Mouse (Mus musculus): ENCODE measurements around the gene Kcns1. TPM values are rescaled to one million over a fixed set of nuclear protein-coding genes. Genes with fewer than 3 reads are reported as not detected.
A peak's percentile ranks its signal among the peaks of the same experiment; 100 is the strongest.
"Not testable (repeated sequence)": the region's sequence is repeated elsewhere in the genome, so short reads cannot be mapped to it uniquely, and the experiment has no call there.

The Kcns1 gene
- 1.9 and 3.9 TPM in 2 replicates for polyA plus RNA-seq (2015; fragmentation: Nextera tagmentation; extraction: Ambion mirVana)

DNA sequence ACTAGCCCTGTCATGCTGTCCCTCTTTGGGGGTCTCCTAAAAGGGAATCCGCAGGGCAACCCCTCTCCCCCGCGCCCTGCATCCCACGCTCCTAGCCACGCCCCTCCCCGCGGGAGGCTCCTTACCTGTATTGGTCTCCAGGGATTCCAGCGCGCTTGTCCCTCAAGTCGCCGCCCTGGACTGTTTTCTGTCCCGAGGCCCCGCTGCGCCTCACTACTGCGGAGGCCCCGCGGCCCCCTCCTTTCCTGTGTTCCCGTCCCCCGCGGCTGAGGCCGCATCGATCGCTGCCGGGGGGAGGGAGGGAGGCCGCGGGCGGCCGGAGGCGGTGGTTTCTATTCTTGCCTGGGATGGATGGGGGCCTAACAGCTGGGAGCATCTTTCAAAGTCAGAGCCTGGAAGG, at the start of gene Kcns1:
Gene Kcns1, minus strand, starts transcription at position 212 of the 400 bp plus-strand sequence.
- Histone ChIP-seq H3K4me2 (ENCODE audit: low read length) (peak within 1 kb of the TSS; percentile 73), H3K27me3 (ENCODE audit: control insufficient read depth, insufficient read depth, low read depth, low read length) (peaks cover 59% of the 10 kb centered on the region), H3K27ac (ENCODE audit: low read length) (no peak within 1 kb of the TSS), H3K9ac (ENCODE audit: low read depth, low read length) (0 out of 2 replicates have a peak within 1 kb of the TSS, but pooled peaks have one; percentile 45), H3K36me3 (ENCODE audit: control insufficient read depth, insufficient read depth, low read length) (no peaks in the 10 kb centered on the region), H3K9me3 (replicated peaks; ENCODE audit: control insufficient read depth, low read length, poor library complexity, severe bottlenecking) (no peaks in the 10 kb centered on the region), H3K4me1 (ENCODE audit: control insufficient read depth, insufficient read depth, low read length) (peaks cover 12% of the 10 kb centered on the region), H3K4me3 (ENCODE audit: low read depth, low read length) (peak within 1 kb of the TSS; percentile 38)
- WGBS, result under 1% methylated on average over 27 of the region's 29 CpGs
- ATAC-seq, result no peak

DNA sequence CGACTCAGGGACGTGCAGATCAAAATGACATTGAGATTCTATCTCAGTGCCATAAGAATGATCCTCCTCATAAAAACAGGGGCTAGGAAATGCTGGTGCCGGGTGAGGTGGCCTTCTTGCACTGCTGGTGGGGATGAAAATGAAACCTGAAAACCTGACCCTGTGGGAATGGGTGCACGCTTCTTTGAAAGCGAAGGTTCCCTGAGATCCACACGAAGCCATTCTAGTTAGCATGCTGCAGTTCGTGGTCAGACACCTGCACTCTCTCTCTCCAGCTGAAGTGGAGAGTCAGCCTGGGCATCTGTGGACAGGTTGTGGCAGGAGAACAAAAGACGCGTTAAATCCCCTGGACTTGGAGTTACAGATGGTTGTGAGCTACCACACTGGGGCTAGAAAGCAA, 48.4 kb upstream of the Kcns1 start:
- H3K9me3 ChIP-seq (replicated peaks; ENCODE audit: control insufficient read depth, low read length, poor library complexity, severe bottlenecking), result no peaks in the 10 kb centered on the region
- no peak overlapping the region for H3K9ac ChIP-seq (ENCODE audit: low read depth, low read length)
- ATAC-seq, result no peak
- 88% methylated on average over 9 of the region's 9 CpGs for WGBS
- H3K4me1 ChIP-seq (ENCODE audit: control insufficient read depth, insufficient read depth, low read length), result no peaks in the 10 kb centered on the region
- no peak overlapping the region for H3K27ac ChIP-seq (ENCODE audit: low read length)
- H3K4me2 ChIP-seq (ENCODE audit: low read length), result no peak overlapping the region
- H3K4me3 ChIP-seq (ENCODE audit: low read depth, low read length), result no peak overlapping the region
- H3K36me3 ChIP-seq (ENCODE audit: control insufficient read depth, insufficient read depth, low read length), result no peaks in the 10 kb centered on the region
- no peaks in the 10 kb centered on the region for H3K27me3 ChIP-seq (ENCODE audit: control insufficient read depth, insufficient read depth, low read depth, low read length)

- H3K27ac ChIP-seq (ENCODE audit: low read length), result no peak overlapping the region
- no peaks in the 10 kb centered on the region for H3K27me3 ChIP-seq (ENCODE audit: control insufficient read depth, insufficient read depth, low read depth, low read length)
- no peak overlapping the region for H3K9ac ChIP-seq (ENCODE audit: low read depth, low read length)
- no peak overlapping the region for H3K4me2 ChIP-seq (ENCODE audit: low read length)
- no peaks in the 10 kb centered on the region for H3K4me1 ChIP-seq (ENCODE audit: control insufficient read depth, insufficient read depth, low read length)
- H3K4me3 ChIP-seq (ENCODE audit: low read depth, low read length), result no peak overlapping the region
- no peaks in the 10 kb centered on the region for H3K36me3 ChIP-seq (ENCODE audit: control insufficient read depth, insufficient read depth, low read length)
- no peak for ATAC-seq
- 79% methylated on average over 5 of the region's 5 CpGs for WGBS
- no peaks in the 10 kb centered on the region for H3K9me3 ChIP-seq (replicated peaks; ENCODE audit: control insufficient read depth, low read length, poor library complexity, severe bottlenecking)
Observed at GRCm38 (mm10) chr2:164212711-164213110, 41.8 kb upstream of the Kcns1 start.

GRCm38 (mm10) chr2:164210892-164211291, 40.0 kb upstream of the Kcns1 start:
- Histone ChIP-seq H3K4me3 (ENCODE audit: low read depth, low read length) (no peak overlapping the region), H3K9me3 (replicated peaks; ENCODE audit: control insufficient read depth, low read length, poor library complexity, severe bottlenecking) (no peaks in the 10 kb centered on the region), H3K27ac (ENCODE audit: low read length) (no peak overlapping the region), H3K4me2 (ENCODE audit: low read length) (no peak overlapping the region), H3K4me1 (ENCODE audit: control insufficient read depth, insufficient read depth, low read length) (no peaks in the 10 kb centered on the region), H3K36me3 (ENCODE audit: control insufficient read depth, insufficient read depth, low read length) (no peaks in the 10 kb centered on the region), H3K27me3 (ENCODE audit: control insufficient read depth, insufficient read depth, low read depth, low read length) (no peaks in the 10 kb centered on the region), H3K9ac (ENCODE audit: low read depth, low read length) (no peak overlapping the region)
- no peak for ATAC-seq
- 91% methylated on average over 4 of the region's 4 CpGs for WGBS

DNA sequence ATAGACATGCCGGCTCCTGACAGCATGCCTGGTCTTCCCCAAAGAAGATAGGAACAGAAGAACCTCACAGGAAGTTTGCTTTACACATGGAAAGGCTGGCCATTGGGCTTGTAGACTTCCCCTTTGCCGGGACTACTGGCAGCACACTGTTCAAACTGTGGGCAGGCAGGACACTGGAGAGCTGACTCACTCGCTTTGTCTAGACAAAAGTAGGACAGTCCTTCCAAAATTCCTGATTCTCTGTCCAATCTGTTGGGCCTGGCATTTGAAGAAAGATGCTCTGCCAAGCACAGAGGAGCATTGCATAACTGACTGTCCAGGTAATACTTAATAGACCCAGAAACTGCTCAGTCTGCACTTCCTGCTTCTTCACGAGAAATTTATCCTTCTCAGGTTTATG, 35.8 kb upstream of the Kcns1 start:
- ATAC-seq, result no peak
- no peak overlapping the region for H3K9ac ChIP-seq (ENCODE audit: low read depth, low read length)
- no peaks in the 10 kb centered on the region for H3K36me3 ChIP-seq (ENCODE audit: control insufficient read depth, insufficient read depth, low read length)
- H3K4me1 ChIP-seq (ENCODE audit: control insufficient read depth, insufficient read depth, low read length), result no peaks in the 10 kb centered on the region
- no peak overlapping the region for H3K4me3 ChIP-seq (ENCODE audit: low read depth, low read length)
- H3K4me2 ChIP-seq (ENCODE audit: low read length), result no peak overlapping the region
- H3K9me3 ChIP-seq (replicated peaks; ENCODE audit: control insufficient read depth, low read length, poor library complexity, severe bottlenecking), result no peaks in the 10 kb centered on the region
- H3K27ac ChIP-seq (ENCODE audit: low read length), result no peak overlapping the region
- 87% methylated on average over 4 of the region's 4 CpGs for WGBS
- H3K27me3 ChIP-seq (ENCODE audit: control insufficient read depth, insufficient read depth, low read depth, low read length), result no peaks in the 10 kb centered on the region

DNA sequence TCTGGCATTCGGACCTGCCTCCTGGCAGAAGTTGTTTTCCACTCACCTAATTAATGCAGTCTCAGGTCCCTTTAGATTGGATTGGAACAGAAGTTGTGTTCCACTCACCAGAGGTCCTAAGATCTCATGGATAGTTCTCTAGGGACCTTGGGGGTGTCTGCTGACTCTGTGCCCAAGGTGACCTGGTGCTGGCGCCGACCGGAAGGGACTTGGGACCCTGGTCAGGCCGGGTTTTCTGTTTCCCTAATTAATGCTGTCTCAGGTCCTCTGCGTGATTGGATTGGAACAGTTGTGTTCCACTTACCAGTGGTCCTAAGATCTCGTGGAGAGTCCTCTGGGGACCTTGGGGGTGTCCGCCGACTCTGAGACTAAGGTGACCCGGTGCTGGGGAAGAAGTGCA, 35.1 kb upstream of the Kcns1 start:
- H3K9me3 ChIP-seq (replicated peaks; ENCODE audit: control insufficient read depth, low read length, poor library complexity, severe bottlenecking); H3K4me2 ChIP-seq (ENCODE audit: low read length); H3K4me1 ChIP-seq (ENCODE audit: control insufficient read depth, insufficient read depth, low read length); H3K9ac ChIP-seq (ENCODE audit: low read depth, low read length); ATAC-seq; H3K4me3 ChIP-seq (ENCODE audit: low read depth, low read length); H3K27ac ChIP-seq (ENCODE audit: low read length); H3K36me3 ChIP-seq (ENCODE audit: control insufficient read depth, insufficient read depth, low read length); H3K27me3 ChIP-seq (ENCODE audit: control insufficient read depth, insufficient read depth, low read depth, low read length): not testable (repeated sequence)
- 92% methylated on average over 10 of the region's 10 CpGs for WGBS

DNA sequence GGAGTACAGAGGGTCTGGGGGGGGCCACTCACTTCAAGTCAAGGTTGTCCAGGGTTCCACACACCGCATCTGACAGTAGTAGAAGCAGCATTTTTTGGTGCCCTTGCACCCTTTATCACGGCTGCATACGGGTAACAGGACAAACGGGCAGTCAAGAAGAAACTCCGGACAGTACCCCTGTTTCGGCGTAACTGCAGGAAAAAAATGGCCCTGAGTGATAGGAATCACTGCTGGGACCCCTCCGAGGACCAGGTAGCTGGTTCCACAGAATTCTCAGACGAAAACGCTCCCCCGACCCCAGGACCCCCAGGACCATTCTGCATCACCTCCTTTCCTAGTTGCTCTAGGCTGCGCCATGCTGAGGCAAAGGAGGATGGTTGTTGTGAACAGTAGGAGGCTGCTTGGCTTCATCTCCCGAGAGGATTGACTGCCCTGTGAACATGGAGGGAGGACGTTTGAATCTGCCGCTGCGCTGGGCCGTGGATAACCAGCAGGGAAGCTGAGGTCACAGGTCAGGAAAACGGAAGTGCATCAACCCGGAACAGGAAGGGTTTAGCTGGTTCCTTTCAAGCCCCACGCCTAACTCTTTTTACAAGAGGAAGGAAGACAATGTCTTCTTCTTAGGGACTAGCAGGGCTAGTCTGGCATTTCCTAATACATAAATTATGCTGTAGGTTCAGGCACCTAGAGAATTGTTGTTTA, 28.9 kb upstream of the Kcns1 start, which contains the start of gene Wfdc15a:
Gene Wfdc15a, minus strand, starts transcription at position 505 of the 702 bp plus-strand sequence.
- H3K27me3 ChIP-seq (ENCODE audit: control insufficient read depth, insufficient read depth, low read depth, low read length), result no peaks in the 10 kb centered on the region
- H3K36me3 ChIP-seq (ENCODE audit: control insufficient read depth, insufficient read depth, low read length), result no peaks in the 10 kb centered on the region
- H3K9me3 ChIP-seq (replicated peaks; ENCODE audit: control insufficient read depth, low read length, poor library complexity, severe bottlenecking), result no peaks in the 10 kb centered on the region
- 73% methylated on average over 20 of the region's 20 CpGs for WGBS
- no peak for ATAC-seq
- no peaks in the 10 kb centered on the region for H3K4me1 ChIP-seq (ENCODE audit: control insufficient read depth, insufficient read depth, low read length)
- no peak within 1 kb of the TSS for H3K4me3 ChIP-seq (ENCODE audit: low read depth, low read length)
- H3K27ac ChIP-seq (ENCODE audit: low read length), result no peak within 1 kb of the TSS
- H3K9ac ChIP-seq (ENCODE audit: low read depth, low read length), result no peak within 1 kb of the TSS
- no peak within 1 kb of the TSS for H3K4me2 ChIP-seq (ENCODE audit: low read length)

- Histone ChIP-seq H3K4me2 (ENCODE audit: low read length) (no peak overlapping the region), H3K4me1 (ENCODE audit: control insufficient read depth, insufficient read depth, low read length) (no peaks in the 10 kb centered on the region), H3K27ac (ENCODE audit: low read length) (no peak overlapping the region), H3K9me3 (replicated peaks; ENCODE audit: control insufficient read depth, low read length, poor library complexity, severe bottlenecking) (no peaks in the 10 kb centered on the region; the same call in 1 of the 2 replicates), H3K4me3 (ENCODE audit: low read depth, low read length) (no peak overlapping the region), H3K27me3 (ENCODE audit: control insufficient read depth, insufficient read depth, low read depth, low read length) (no peaks in the 10 kb centered on the region), H3K36me3 (ENCODE audit: control insufficient read depth, insufficient read depth, low read length) (no peaks in the 10 kb centered on the region), H3K9ac (ENCODE audit: low read depth, low read length) (no peak overlapping the region)
- no peak for ATAC-seq
- WGBS, result 88% methylated on average over 5 of the region's 5 CpGs
Observed at GRCm38 (mm10) chr2:164196700-164196990, 25.7 kb upstream of the Kcns1 start.

GRCm38 (mm10) chr2:164195971-164196699, 25.2 kb upstream of the Kcns1 start:
- Histone ChIP-seq H3K4me3 (ENCODE audit: low read depth, low read length) (no peak overlapping the region), H3K4me2 (ENCODE audit: low read length) (no peak overlapping the region), H3K27ac (ENCODE audit: low read length) (no peak overlapping the region), H3K9me3 (replicated peaks; ENCODE audit: control insufficient read depth, low read length, poor library complexity, severe bottlenecking) (no peaks in the 10 kb centered on the region; the same call in 1 of the 2 replicates), H3K27me3 (ENCODE audit: control insufficient read depth, insufficient read depth, low read depth, low read length) (no peaks in the 10 kb centered on the region), H3K9ac (ENCODE audit: low read depth, low read length) (no peak overlapping the region), H3K36me3 (ENCODE audit: control insufficient read depth, insufficient read depth, low read length) (no peaks in the 10 kb centered on the region), H3K4me1 (ENCODE audit: control insufficient read depth, insufficient read depth, low read length) (no peaks in the 10 kb centered on the region)
- WGBS, result 90% methylated on average over 5 of the region's 5 CpGs
- ATAC-seq, result no peak

Measured in midbrain, embryonic 16.5 days (tissue).